Mouse (Mus musculus) stomach, postnatal 0 days (tissue): ENCODE data around the gene Gramd1c. TPM values are rescaled to one million over a fixed set of nuclear protein-coding genes. Genes with fewer than 3 reads are reported as not detected.

Experiments used
- ATAC-seq: fragments of 200-750 bp; cut with Nextera tagmentation; 2 replicates; pipeline ENCODE4 v1.8.0; 2017; ENCODE audit not compliant: low FRiP score, low TSS enrichment
- DNase-seq: peaks from one replicate; pipeline ENCODE4 v3.0.0-alpha.2; 2016; ENCODE audit warnings: low spot score
- H3K27ac ChIP-seq: fragments of 300-500 bp; sonication (generic); replicated peaks from 2 replicates; pipeline ENCODE4 v1.5.1; 2014; ENCODE audit warnings: mild to moderate bottlenecking, control low read depth
- H3K27me3 ChIP-seq: fragments of 300-500 bp; sonication (generic); 2 replicates; pipeline ENCODE4 v1.6.1; 2014; ENCODE audit warnings: low read length; ENCODE audit not compliant: control insufficient read depth, insufficient read depth
- H3K36me3 ChIP-seq: fragments of 300-500 bp; sonication (generic); 2 replicates; pipeline ENCODE4 v1.6.1; 2014; ENCODE audit warnings: low read length, mixed read lengths; ENCODE audit not compliant: control insufficient read depth, insufficient read depth
- H3K4me1 ChIP-seq: fragments of 300-500 bp; sonication (generic); replicated peaks from 2 replicates; pipeline ENCODE4 v1.6.1; 2014; ENCODE audit warnings: antibody characterized with exemption; ENCODE audit not compliant: control insufficient read depth, insufficient read depth
- H3K4me2 ChIP-seq: fragments of 300-500 bp; sonication (generic); replicated peaks from 2 replicates; pipeline ENCODE4 v1.6.1; 2014; ENCODE audit warnings: low read depth, mild to moderate bottlenecking, control low read depth, moderate library complexity
- H3K4me3 ChIP-seq: fragments of 300-500 bp; sonication (generic); 2 replicates; pipeline ENCODE4 v1.5.1; 2014; ENCODE audit warnings: low read depth, low read length, control low read depth
- H3K9ac ChIP-seq: fragments of 300-500 bp; sonication (generic); 2 replicates; pipeline ENCODE4 v1.6.1; 2014; ENCODE audit warnings: mild to moderate bottlenecking, low read length, control low read depth, mixed read lengths
- H3K9me3 ChIP-seq: fragments of 300-500 bp; sonication (generic); 2 replicates; pipeline ENCODE4 v1.6.1; 2016; ENCODE audit warnings: low read length; ENCODE audit not compliant: control insufficient read depth
- CTCF ChIP-seq: IDR thresholded peaks from 2 replicates; pipeline ENCODE4 v1.5.1; 2016; ENCODE audit warnings: antibody characterized with exemption, low read depth, mild to moderate bottlenecking, moderate library complexity
- EP300 ChIP-seq: optimal IDR thresholded peaks from 2 replicates; pipeline ENCODE3; 2016; ENCODE audit warnings: antibody characterized with exemption
- WGBS: fragments of 180-500 bp; shearing (Covaris S2); extraction: QIAGEN DNeasy Blood & Tissue Kit; methylation state at CpG from one replicate; pipeline ENCODE4 v1.1.7; 2014; 5-methylcytosine and 5-hydroxymethylcytosine counted together
- polyA plus RNA-seq: library from polyadenylated mRNA; unstranded; fragments of >200 nt; fragmentation: Nextera tagmentation; extraction: Ambion mirVana; gene quantifications from 2 replicates; pipeline ENCODE4 v1.2.1, GENCODE M21; 2015

Gramd1c gene
- polyA plus RNA-seq, 1 experiment from 2014 or later, result 15.8 TPM

- Histone ChIP-seq H3K9me3 (no peaks in the 10 kb centered on the region), H3K27me3 (no peaks in the 10 kb centered on the region), H3K27ac (no peak overlapping the region), H3K9ac (no peak overlapping the region), H3K4me1 (no peaks in the 10 kb centered on the region; the same call in 1 of the 2 replicates), H3K4me3 (no peak overlapping the region), H3K36me3 (no peaks in the 10 kb centered on the region), H3K4me2 (no peak overlapping the region)
- DNase-seq, result no peak
- peak; percentile 64; the same call in 1 of the 2 replicates for ATAC-seq
- 79% methylated on average over 4 of the region's 4 CpGs for WGBS
- TF ChIP-seq EP300, result no peak
- TF ChIP-seq CTCF, result no peak
Measured at GRCm38 (mm10) chr16:44017707-44018106, 45.4 kb downstream of the Gramd1c start.

GRCm38 (mm10) chr16:44016164-44016563 lies 47.0 kb downstream of the Gramd1c start:
- 7% methylated on average over 11 of the region's 11 CpGs for WGBS

DNA sequence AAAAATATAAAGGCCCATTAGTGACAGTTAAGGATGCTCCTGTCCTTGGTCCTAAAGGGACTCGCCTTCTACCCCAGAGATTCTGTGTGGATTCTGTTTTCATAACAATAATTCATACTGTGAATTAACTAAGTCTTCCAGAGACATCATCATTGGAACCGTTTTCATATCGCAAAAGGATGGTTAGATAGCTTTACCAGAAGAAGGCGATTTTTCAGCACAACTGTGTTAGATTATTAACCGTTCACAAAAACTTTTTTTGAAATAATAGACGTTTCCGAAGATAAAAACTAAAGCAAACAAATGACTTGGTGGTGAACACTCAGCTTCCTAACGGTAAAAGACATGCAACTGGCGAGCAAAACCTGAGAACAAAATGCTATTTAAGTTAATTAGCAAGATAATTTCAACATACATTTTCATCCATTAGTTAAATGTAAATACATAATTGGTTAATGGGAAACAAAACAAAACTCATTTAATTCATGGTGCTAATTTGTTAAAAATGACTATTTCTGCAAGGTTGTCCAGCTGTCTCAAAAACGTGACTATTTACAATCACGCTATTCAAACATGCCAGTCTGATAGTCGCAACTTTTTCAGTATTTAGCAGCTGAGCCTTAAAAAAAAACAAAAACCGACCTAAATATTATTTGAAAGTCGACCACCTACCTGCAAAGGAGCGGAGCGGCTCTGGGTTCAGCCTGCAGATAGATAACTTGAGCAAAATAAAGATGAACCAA lies 47.6 kb downstream of the Gramd1c start:
- Histone ChIP-seq H3K4me3 (peak overlapping the region; percentile 42), H3K9me3 (no peaks in the 10 kb centered on the region), H3K4me2 (peak overlapping the region; percentile 37), H3K4me1 (no peaks in the 10 kb centered on the region; the same call in 1 of the 2 replicates), H3K27ac (peak overlapping the region; percentile 53; the same call in 1 of the 2 replicates), H3K27me3 (no peaks in the 10 kb centered on the region), H3K9ac (peak overlapping the region; percentile 39; the same call in 1 of the 2 replicates), H3K36me3 (no peaks in the 10 kb centered on the region)
- no peak for TF ChIP-seq EP300
- TF ChIP-seq CTCF, result no peak
- DNase-seq (no peak), ATAC-seq (no peak)
- 39% methylated on average over 16 of the region's 16 CpGs for WGBS

More at GRCm38 (mm10) chr16:44016164-44016563, 47.0 kb downstream of the Gramd1c start:
- H3K9me3 ChIP-seq, result no peaks in the 10 kb centered on the region
- DNase-seq (peak; percentile 90), ATAC-seq (peak; percentile 97)
- TF ChIP-seq EP300, result no peak
- TF ChIP-seq CTCF, result no peak
- H3K27ac ChIP-seq, result peak overlapping the region; percentile 53; the same call in 1 of the 2 replicates
- peak overlapping the region; percentile 37 for H3K4me2 ChIP-seq
- H3K27me3 ChIP-seq, result no peaks in the 10 kb centered on the region
- no peaks in the 10 kb centered on the region for H3K36me3 ChIP-seq
- peak overlapping the region; percentile 42 for H3K4me3 ChIP-seq
- peak overlapping the region; percentile 39; the same call in 1 of the 2 replicates for H3K9ac ChIP-seq
- H3K4me1 ChIP-seq, result no peaks in the 10 kb centered on the region; the same call in 1 of the 2 replicates

GRCm38 (mm10) chr16:44011010-44011409 lies 52.1 kb downstream of the Gramd1c start:
- H3K27me3 ChIP-seq, result no peaks in the 10 kb centered on the region
- H3K4me1 ChIP-seq, result no peaks in the 10 kb centered on the region
- no peaks in the 10 kb centered on the region for H3K9me3 ChIP-seq
- no peaks in the 10 kb centered on the region for H3K36me3 ChIP-seq
- ATAC-seq (no peak), DNase-seq (no peak)
- WGBS, result 59% methylated on average over 5 of the region's 5 CpGs
- no peak for TF ChIP-seq EP300
- no peak for TF ChIP-seq CTCF
- H3K9ac ChIP-seq, result no peak overlapping the region
- H3K4me3 ChIP-seq, result no peak overlapping the region
- no peak overlapping the region for H3K4me2 ChIP-seq
- H3K27ac ChIP-seq, result no peak overlapping the region

- peak; percentile 58 for TF ChIP-seq CTCF
- no peak for TF ChIP-seq EP300
- Histone ChIP-seq H3K9me3 (no peaks in the 10 kb centered on the region), H3K4me1 (no peaks in the 10 kb centered on the region), H3K27me3 (no peaks in the 10 kb centered on the region), H3K36me3 (no peaks in the 10 kb centered on the region), H3K4me2 (no peak overlapping the region), H3K4me3 (no peak overlapping the region), H3K27ac (no peak overlapping the region), H3K9ac (no peak overlapping the region)
- 58% methylated on average over 5 of the region's 5 CpGs for WGBS
- DNase-seq (peak; percentile 26), ATAC-seq (no peak)
Measured at GRCm38 (mm10) chr16:44002086-44002485, 61.1 kb downstream of the Gramd1c start.

- no peak overlapping the region for H3K4me3 ChIP-seq
- no peak overlapping the region for H3K9ac ChIP-seq
- no peaks in the 10 kb centered on the region for H3K27me3 ChIP-seq
- no peak for TF ChIP-seq CTCF
- TF ChIP-seq EP300, result no peak
- DNase-seq, result no peak
- 83% methylated on average over 5 of the region's 5 CpGs for WGBS
- no peaks in the 10 kb centered on the region for H3K9me3 ChIP-seq
- no peak for ATAC-seq
- H3K4me1 ChIP-seq, result no peaks in the 10 kb centered on the region
- H3K27ac ChIP-seq, result no peak overlapping the region
- H3K4me2 ChIP-seq, result no peak overlapping the region
- H3K36me3 ChIP-seq, result no peaks in the 10 kb centered on the region
Measured at GRCm38 (mm10) chr16:43999541-43999940, 63.6 kb downstream of the Gramd1c start.
